Mouse (Mus musculus) hindbrain, embryonic 10.5 days (tissue): ENCODE results near the gene Rdm1. TPM values are rescaled to one million over a fixed set of nuclear protein-coding genes. Genes with fewer than 3 reads are reported as not detected.

Experiments used
- DNase-seq: peaks from one replicate; pipeline ENCODE4 v3.0.0-alpha.2; 2017; ENCODE audit warnings: low spot score
- H3K27ac ChIP-seq: fragments of 300-500 bp; sonication (generic); 2 replicates; pipeline ENCODE4 v1.5.1; 2016; ENCODE audit warnings: mild to moderate bottlenecking, moderate library complexity
- H3K27me3 ChIP-seq: fragments of 300-500 bp; sonication (generic); 2 replicates; pipeline ENCODE4 v1.6.1; 2016; ENCODE audit warnings: mild to moderate bottlenecking; ENCODE audit not compliant: poor library complexity, insufficient read depth, severe bottlenecking
- H3K36me3 ChIP-seq: fragments of 300-500 bp; sonication (generic); 2 replicates; pipeline ENCODE4 v1.6.1; 2016; ENCODE audit warnings: mild to moderate bottlenecking, moderate library complexity
- H3K4me1 ChIP-seq: fragments of 300-500 bp; sonication (generic); replicated peaks from 2 replicates; pipeline ENCODE4 v1.6.1; 2016; ENCODE audit warnings: mild to moderate bottlenecking
- H3K4me3 ChIP-seq: fragments of 300-500 bp; sonication (generic); 2 replicates; pipeline ENCODE4 v1.5.1; 2016; ENCODE audit warnings: mild to moderate bottlenecking, moderate library complexity
- H3K9me3 ChIP-seq: fragments of 300-500 bp; sonication (generic); 2 replicates; pipeline ENCODE4 v1.6.1; 2016; ENCODE audit warnings: mild to moderate bottlenecking, moderate library complexity
- WGBS: fragments of 180-500 bp; shearing (Covaris S2); methylation state at CpG from one replicate; pipeline ENCODE4 v1.1.7; 2016; 5-methylcytosine and 5-hydroxymethylcytosine counted together
- polyA plus RNA-seq: library from polyadenylated mRNA; unstranded; fragments of >200 nt; fragmentation: Nextera tagmentation; extraction: Ambion mirVana; gene quantifications from 2 replicates; pipeline ENCODE4 v1.2.1, GENCODE M21; 2016

Rdm1 gene
- polyA plus RNA-seq, 1 experiment from 2014 or later: 39.4 TPM

- no peak for DNase-seq
These were observed 38.6 kb downstream of the Rdm1 start for GRCm38 (mm10) chr11:101665636-101665992.

GRCm38 (mm10) chr11:101666626-101667345 lies 39.8 kb downstream of the Rdm1 start:
- Histone ChIP-seq H3K27me3 (peaks cover 13% of the 10 kb centered on the region), H3K4me1 (peaks cover 41% of the 10 kb centered on the region), H3K9me3 (no peaks in the 10 kb centered on the region), H3K36me3 (no peaks in the 10 kb centered on the region), H3K27ac (peak overlapping the region; percentile 29; the same call in 1 of the 2 replicates), H3K4me3 (peak overlapping the region; percentile 30)
- 80% methylated on average over 28 of the region's 28 CpGs for WGBS
- no peak for DNase-seq

More at GRCm38 (mm10) chr11:101665636-101665992, 38.6 kb downstream of the Rdm1 start:
- H3K27me3 ChIP-seq: peaks cover 13% of the 10 kb centered on the region
- WGBS: 1% methylated on average over 24 of the region's 24 CpGs
- peak overlapping the region; percentile 84 for H3K27ac ChIP-seq
- H3K36me3 ChIP-seq: no peaks in the 10 kb centered on the region
- H3K9me3 ChIP-seq: no peaks in the 10 kb centered on the region
- H3K4me1 ChIP-seq: peaks cover 41% of the 10 kb centered on the region
- peak overlapping the region; percentile 72 for H3K4me3 ChIP-seq

GRCm38 (mm10) chr11:101667871-101668532 lies 41.0 kb downstream of the Rdm1 start:
- 82% methylated on average over 14 of the region's 14 CpGs for WGBS

DNA sequence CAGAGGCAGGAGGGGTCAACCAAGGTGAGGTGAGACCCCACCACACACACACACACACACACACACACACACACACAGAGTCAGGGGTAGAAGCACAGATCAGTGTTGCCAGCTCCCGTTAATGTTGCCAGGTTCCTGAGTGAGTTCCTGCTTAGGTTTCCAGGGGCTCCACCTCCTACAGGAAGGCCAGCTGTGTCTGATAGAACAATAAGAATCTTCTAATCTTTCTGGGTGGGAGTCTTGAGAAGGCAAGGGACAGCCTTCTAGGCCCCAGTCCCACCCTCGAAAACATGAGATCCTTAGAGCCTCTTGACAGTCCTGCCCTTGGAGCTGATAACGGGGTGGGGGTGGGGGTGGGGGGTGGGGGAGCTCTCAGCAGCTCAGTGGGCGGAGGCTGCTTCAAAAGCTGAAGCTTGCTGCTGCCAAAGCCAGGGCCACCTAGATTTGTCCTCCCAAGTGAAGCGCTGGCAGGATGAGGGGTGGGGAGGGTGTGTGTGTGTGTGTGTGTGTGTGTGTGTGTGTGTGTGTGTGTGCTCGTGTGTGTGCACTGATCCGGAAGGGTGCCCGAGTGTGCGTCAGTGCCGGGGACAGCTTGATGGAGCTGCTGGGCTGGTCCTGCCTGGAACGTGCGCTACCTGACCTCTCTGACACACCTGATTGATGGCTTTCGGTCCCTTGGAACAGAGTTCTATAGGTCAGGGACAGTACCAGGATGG lies 41.7 kb downstream of the Rdm1 start:
- Histone ChIP-seq H3K4me1 (peaks cover 50% of the 10 kb centered on the region), H3K4me3 (peak overlapping the region; percentile 29), H3K36me3 (no peaks in the 10 kb centered on the region), H3K27ac (peak overlapping the region; percentile 60), H3K9me3 (no peaks in the 10 kb centered on the region), H3K27me3 (peaks cover 13% of the 10 kb centered on the region)
- 57% methylated on average over 13 of the region's 13 CpGs for WGBS
- DNase-seq: no peak

More at GRCm38 (mm10) chr11:101667871-101668532, 41.0 kb downstream of the Rdm1 start:
- Histone ChIP-seq H3K9me3 (no peaks in the 10 kb centered on the region), H3K27me3 (peaks cover 13% of the 10 kb centered on the region), H3K4me3 (peak overlapping the region; percentile 29), H3K4me1 (peaks cover 43% of the 10 kb centered on the region), H3K27ac (peak overlapping the region; percentile 60; the same call in 1 of the 2 replicates), H3K36me3 (no peaks in the 10 kb centered on the region)
- no peak for DNase-seq

DNA sequence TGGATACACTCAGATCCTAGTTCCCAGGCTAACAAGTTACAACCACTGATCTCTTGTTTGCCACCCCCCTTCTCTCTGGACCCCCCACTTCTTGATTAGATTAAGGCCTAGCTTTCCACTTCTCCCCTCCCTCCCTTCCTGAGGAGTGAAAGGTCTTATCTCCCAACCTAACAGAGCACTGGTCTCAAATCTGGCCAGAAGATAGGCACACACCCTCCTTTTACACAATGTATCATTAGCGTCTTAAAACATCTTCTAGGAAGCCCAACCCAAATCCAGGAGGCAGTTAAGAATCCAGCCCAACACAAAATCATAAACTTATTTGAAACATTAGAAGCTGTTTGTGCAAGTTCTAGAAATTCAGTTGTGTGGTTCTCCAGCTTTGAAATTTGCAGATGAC lies 43.3 kb downstream of the Rdm1 start:
- H3K9me3 ChIP-seq: no peaks in the 10 kb centered on the region
- H3K4me1 ChIP-seq: peaks cover 44% of the 10 kb centered on the region
- no peak overlapping the region for H3K4me3 ChIP-seq
- WGBS: 88% methylated on average over 1 of the region's 1 CpGs
- DNase-seq: no peak
- no peak overlapping the region for H3K27ac ChIP-seq
- H3K27me3 ChIP-seq: peaks cover 13% of the 10 kb centered on the region
- no peaks in the 10 kb centered on the region for H3K36me3 ChIP-seq

DNA sequence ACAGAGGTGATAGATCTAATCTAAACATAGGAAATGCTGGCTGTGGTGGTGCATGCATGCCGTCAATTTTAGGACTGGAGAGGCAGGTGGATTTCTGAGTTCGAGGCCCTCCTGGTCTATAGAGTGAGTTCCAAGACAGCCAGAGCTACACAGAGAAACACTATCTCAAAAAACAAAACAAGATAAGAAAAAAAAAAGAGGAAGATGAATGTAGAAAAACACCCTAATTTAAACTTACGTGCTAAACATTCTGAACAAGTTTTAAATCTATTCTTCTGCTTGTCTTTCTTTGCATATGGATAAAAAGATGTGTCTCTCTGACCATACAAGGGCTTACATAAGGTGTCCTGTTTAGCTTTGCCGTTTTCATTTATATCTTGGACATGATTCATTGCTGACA lies 44.3 kb downstream of the Rdm1 start:
- no peak overlapping the region for H3K27ac ChIP-seq
- no peaks in the 10 kb centered on the region for H3K36me3 ChIP-seq
- H3K4me3 ChIP-seq: no peak overlapping the region
- no peaks in the 10 kb centered on the region for H3K9me3 ChIP-seq
- H3K4me1 ChIP-seq: peaks cover 39% of the 10 kb centered on the region
- peaks cover 12% of the 10 kb centered on the region for H3K27me3 ChIP-seq
- no peak for DNase-seq
- 90% methylated on average over 4 of the region's 4 CpGs for WGBS

- no peaks in the 10 kb centered on the region for H3K9me3 ChIP-seq
- 44% methylated on average over 16 of the region's 16 CpGs for WGBS
- H3K4me1 ChIP-seq: peaks cover 24% of the 10 kb centered on the region
- DNase-seq: peak; percentile 23
- H3K27me3 ChIP-seq: no peaks in the 10 kb centered on the region
- peak overlapping the region; percentile 62 for H3K27ac ChIP-seq
- no peaks in the 10 kb centered on the region for H3K36me3 ChIP-seq
- no peak overlapping the region for H3K4me3 ChIP-seq
These were observed 46.1 kb downstream of the Rdm1 start for GRCm38 (mm10) chr11:101673010-101673642.

DNA sequence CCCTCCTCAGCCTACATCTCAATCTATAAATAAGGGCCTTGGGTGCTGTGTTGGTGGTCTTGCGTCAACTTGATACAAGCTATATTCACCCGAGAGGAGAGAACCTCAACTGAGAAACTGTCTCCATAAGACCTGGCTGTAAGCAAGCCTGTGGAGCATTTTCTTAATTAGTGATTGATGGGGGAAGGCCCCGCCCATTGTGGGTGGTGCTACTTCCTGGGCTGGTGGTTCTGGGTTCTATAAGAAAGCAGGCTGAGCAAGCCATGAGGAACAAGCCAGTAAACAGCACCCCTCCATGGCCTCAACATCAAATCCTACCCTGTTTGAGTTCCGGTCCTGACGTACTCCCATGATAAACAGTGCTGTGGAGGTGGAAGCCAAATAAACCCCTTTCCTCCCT lies 47.1 kb downstream of the Rdm1 start:
- no peak for DNase-seq
- Histone ChIP-seq H3K27ac (no peak overlapping the region), H3K27me3 (no peaks in the 10 kb centered on the region), H3K9me3 (no peaks in the 10 kb centered on the region), H3K4me1 (peaks cover 15% of the 10 kb centered on the region), H3K36me3 (no peaks in the 10 kb centered on the region), H3K4me3 (no peak overlapping the region)
- WGBS: 88% methylated on average over 5 of the region's 5 CpGs

DNA sequence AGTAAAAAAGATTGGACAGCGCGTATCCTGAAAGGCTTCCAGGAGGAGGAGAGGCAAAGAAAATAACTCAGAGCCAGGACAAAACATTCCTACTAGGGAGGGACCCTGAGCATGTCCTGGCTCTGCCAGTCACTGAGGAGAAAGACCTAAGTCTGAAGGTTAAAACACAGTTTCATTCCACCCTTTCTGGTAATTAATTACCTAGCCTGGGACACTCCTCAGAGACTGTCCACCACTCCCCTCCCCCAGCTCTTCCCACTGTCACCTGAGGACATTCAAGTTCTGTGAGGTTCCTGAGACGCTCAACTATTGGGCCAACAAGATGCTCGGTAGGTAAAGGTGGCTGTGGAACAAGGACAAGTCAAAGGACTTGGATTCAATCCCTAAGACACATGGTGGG lies 48.4 kb downstream of the Rdm1 start:
- no peak overlapping the region for H3K27ac ChIP-seq
- DNase-seq: no peak
- no peak overlapping the region for H3K4me3 ChIP-seq
- H3K36me3 ChIP-seq: no peaks in the 10 kb centered on the region
- no peaks in the 10 kb centered on the region for H3K9me3 ChIP-seq
- 93% methylated on average over 4 of the region's 4 CpGs for WGBS
- H3K4me1 ChIP-seq: peaks cover 20% of the 10 kb centered on the region
- H3K27me3 ChIP-seq: no peaks in the 10 kb centered on the region

DNA sequence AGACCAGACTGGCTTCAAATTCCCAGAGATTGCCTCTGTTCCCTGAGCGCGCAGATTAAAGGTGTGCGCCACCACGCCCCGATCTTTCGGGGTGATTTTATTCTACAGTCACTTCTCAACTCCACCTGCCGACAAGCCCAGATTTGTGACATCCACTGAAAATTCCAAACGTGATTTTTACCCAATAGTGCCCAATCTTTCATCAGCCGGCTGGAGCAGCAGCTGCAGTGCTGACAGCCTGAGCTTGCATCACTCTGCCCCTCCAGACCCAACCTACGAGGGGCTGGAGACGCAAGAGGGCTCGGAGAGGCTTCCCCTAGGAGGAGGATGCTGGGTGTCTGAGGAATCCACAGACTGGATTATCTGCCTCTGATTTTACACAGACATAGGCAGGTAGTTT lies 50.7 kb downstream of the Rdm1 start:
- Histone ChIP-seq H3K4me3 (no peak overlapping the region), H3K27ac (no peak overlapping the region), H3K36me3 (no peaks in the 10 kb centered on the region), H3K4me1 (peaks cover 27% of the 10 kb centered on the region), H3K27me3 (no peaks in the 10 kb centered on the region), H3K9me3 (no peaks in the 10 kb centered on the region)
- no peak for DNase-seq
- WGBS: 85% methylated on average over 12 of the region's 12 CpGs

DNA sequence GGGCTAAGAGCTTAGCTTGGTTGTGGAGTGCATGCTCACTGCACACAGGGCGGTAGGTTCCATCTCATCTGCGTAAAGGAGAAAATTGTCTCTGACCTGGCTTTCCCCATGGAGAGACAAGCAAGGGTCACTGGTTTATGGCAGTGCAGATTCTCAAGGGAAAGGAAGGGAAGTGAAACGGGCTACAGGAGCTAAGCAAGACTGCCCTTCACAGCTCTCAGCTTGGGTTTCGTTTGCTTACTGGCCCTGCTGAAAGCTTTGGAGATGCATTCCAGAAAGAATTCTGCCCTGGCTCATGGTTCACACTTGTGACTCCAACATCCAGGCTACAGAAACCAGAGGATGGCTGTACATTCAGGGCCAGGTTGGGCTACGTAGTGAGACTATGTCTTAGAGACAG lies 51.8 kb downstream of the Rdm1 start:
- no peaks in the 10 kb centered on the region for H3K9me3 ChIP-seq
- no peaks in the 10 kb centered on the region for H3K27me3 ChIP-seq
- no peak overlapping the region for H3K4me3 ChIP-seq
- 71% methylated on average over 5 of the region's 5 CpGs for WGBS
- no peak overlapping the region for H3K27ac ChIP-seq
- H3K36me3 ChIP-seq: no peaks in the 10 kb centered on the region
- H3K4me1 ChIP-seq: peaks cover 17% of the 10 kb centered on the region
- no peak for DNase-seq

GRCm38 (mm10) chr11:101679907-101680306 lies 52.9 kb downstream of the Rdm1 start:
- H3K9me3 ChIP-seq: no peaks in the 10 kb centered on the region
- H3K4me3 ChIP-seq: no peak overlapping the region
- no peak for DNase-seq
- peaks cover 17% of the 10 kb centered on the region for H3K4me1 ChIP-seq
- H3K27ac ChIP-seq: peak overlapping the region; percentile 75
- no peaks in the 10 kb centered on the region for H3K36me3 ChIP-seq
- H3K27me3 ChIP-seq: no peaks in the 10 kb centered on the region
- 45% methylated on average over 6 of the region's 7 CpGs for WGBS
